Mouse (Mus musculus): ENCODE measurements around the gene Gdpgp1. TPM values are rescaled to one million over a fixed set of nuclear protein-coding genes. Genes with fewer than 3 reads are reported as not detected.

Gdpgp1 gene
- polyA plus RNA-seq, 1 experiment from 2014 or later: 3.6 TPM

DNA sequence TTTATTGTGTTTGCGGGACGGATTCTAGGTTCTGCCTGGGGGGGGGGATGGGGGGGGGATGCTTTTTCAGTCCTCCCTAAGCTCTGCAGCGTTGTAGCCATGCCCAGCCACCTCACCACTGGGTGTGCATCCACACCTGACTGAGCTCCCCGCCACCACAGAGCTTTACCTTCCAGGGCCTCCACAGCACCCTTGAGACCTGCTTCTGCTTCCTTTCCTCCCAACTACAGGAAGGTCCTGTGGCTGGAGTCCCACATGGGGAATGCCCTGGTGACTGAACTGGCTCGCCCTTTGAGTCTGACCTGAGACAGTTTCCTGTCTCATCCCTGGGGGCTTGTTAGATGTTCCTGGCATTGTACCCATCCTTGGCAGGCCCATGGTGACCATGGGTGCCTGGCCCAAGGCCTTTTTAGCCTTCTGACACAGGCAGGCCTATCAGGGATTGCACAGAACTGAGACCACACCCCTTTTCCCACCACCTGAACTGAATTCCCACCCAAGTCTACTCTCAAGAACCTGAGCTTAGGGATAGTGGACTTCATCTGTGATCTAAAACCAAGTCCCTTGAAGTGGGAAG lies 31.6 kb upstream of the Gdpgp1 start:
- ATAC-seq (ENCODE audit: insufficient number of reproducible peaks, insufficient read depth, low FRiP score, low read depth): no peak
- WGBS: 82% methylated on average over 5 of the region's 5 CpGs

GRCm38 (mm10) chr7:80201888-80202540 lies 30.7 kb upstream of the Gdpgp1 start:
- ATAC-seq (ENCODE audit: insufficient number of reproducible peaks, insufficient read depth, low FRiP score, low read depth): no peak
- Histone ChIP-seq H3K27me3 (ENCODE audit: control insufficient read depth, insufficient read depth, low read length) (no peaks in the 10 kb centered on the region), H3K36me3 (ENCODE audit: control insufficient read depth, insufficient read depth, low read length) (peaks cover 8% of the 10 kb centered on the region; the same call in 1 of the 2 replicates), H3K27ac (replicated peaks in 1 of 2; ENCODE audit: control insufficient read depth in 1 of 2, insufficient read depth in 1 of 2, low read depth in 2 of 2, low read length in 2 of 2) (no peak overlapping the region), H3K9ac (ENCODE audit: low read length) (no peak overlapping the region), H3K4me2 (ENCODE audit: low read length) (no peak overlapping the region), H3K4me1 (ENCODE audit: control insufficient read depth in 2 of 2, insufficient read depth in 2 of 2, low read length in 2 of 2) (peaks cover 27 to 37% of the 10 kb centered on the region in 2 experiments), H3K4me3 (ENCODE audit: control insufficient read depth in 1 of 2, insufficient read depth in 1 of 2, low read depth in 1 of 2, low read length in 2 of 2) (no peak overlapping the region), H3K9me3 (ENCODE audit: control insufficient read depth, low read length) (no peaks in the 10 kb centered on the region)
- WGBS: 87% methylated on average over 15 of the region's 15 CpGs

More for the DNA sequence above, 31.6 kb upstream of the Gdpgp1 start:
- no peak overlapping the region for H3K9ac ChIP-seq (ENCODE audit: low read length)
- H3K27me3 ChIP-seq (ENCODE audit: control insufficient read depth, insufficient read depth, low read length): no peaks in the 10 kb centered on the region
- no peak overlapping the region for H3K27ac ChIP-seq (replicated peaks in 1 of 2; ENCODE audit: control insufficient read depth in 1 of 2, insufficient read depth in 1 of 2, low read depth in 2 of 2, low read length in 2 of 2)
- H3K4me3 ChIP-seq (ENCODE audit: control insufficient read depth in 1 of 2, insufficient read depth in 1 of 2, low read depth in 1 of 2, low read length in 2 of 2): no peak overlapping the region
- H3K4me2 ChIP-seq (ENCODE audit: low read length): no peak overlapping the region
- H3K9me3 ChIP-seq (ENCODE audit: control insufficient read depth, low read length): no peaks in the 10 kb centered on the region
- peaks cover 8% of the 10 kb centered on the region; the same call in 1 of the 2 replicates for H3K36me3 ChIP-seq (ENCODE audit: control insufficient read depth, insufficient read depth, low read length)
- H3K4me1 ChIP-seq (ENCODE audit: control insufficient read depth in 2 of 2, insufficient read depth in 2 of 2, low read length in 2 of 2): peaks cover 18 to 27% of the 10 kb centered on the region in 2 experiments

GRCm38 (mm10) chr7:80202961-80203360 lies 29.7 kb upstream of the Gdpgp1 start:
- Histone ChIP-seq H3K9ac (ENCODE audit: low read length) (no peak overlapping the region; the same call in 1 of the 2 replicates), H3K4me1 (ENCODE audit: control insufficient read depth in 2 of 2, insufficient read depth in 2 of 2, low read length in 2 of 2) (peaks cover 36 to 41% of the 10 kb centered on the region in 2 experiments), H3K9me3 (ENCODE audit: control insufficient read depth, low read length) (no peaks in the 10 kb centered on the region), H3K27ac (replicated peaks in 1 of 2; ENCODE audit: control insufficient read depth in 1 of 2, insufficient read depth in 1 of 2, low read depth in 2 of 2, low read length in 2 of 2) (no peak overlapping the region), H3K4me3 (ENCODE audit: control insufficient read depth in 1 of 2, insufficient read depth in 1 of 2, low read depth in 1 of 2, low read length in 2 of 2) (no peak overlapping the region), H3K4me2 (ENCODE audit: low read length) (no peak overlapping the region), H3K27me3 (ENCODE audit: control insufficient read depth, insufficient read depth, low read length) (no peaks in the 10 kb centered on the region), H3K36me3 (ENCODE audit: control insufficient read depth, insufficient read depth, low read length) (peaks cover 8% of the 10 kb centered on the region; the same call in 1 of the 2 replicates)
- 80% methylated on average over 5 of the region's 5 CpGs for WGBS
- ATAC-seq (ENCODE audit: insufficient number of reproducible peaks, insufficient read depth, low FRiP score, low read depth): no peak

GRCm38 (mm10) chr7:80203638-80204096 lies 29.0 kb upstream of the Gdpgp1 start:
- no peak overlapping the region for H3K27ac ChIP-seq (replicated peaks in 1 of 2; ENCODE audit: control insufficient read depth in 1 of 2, insufficient read depth in 1 of 2, low read depth in 2 of 2, low read length in 2 of 2)
- 42% methylated on average over 12 of the region's 12 CpGs for WGBS
- no peak overlapping the region for H3K4me2 ChIP-seq (ENCODE audit: low read length)
- H3K27me3 ChIP-seq (ENCODE audit: control insufficient read depth, insufficient read depth, low read length): no peaks in the 10 kb centered on the region
- H3K36me3 ChIP-seq (ENCODE audit: control insufficient read depth, insufficient read depth, low read length): peaks cover 8% of the 10 kb centered on the region; the same call in 1 of the 2 replicates
- ATAC-seq (ENCODE audit: insufficient number of reproducible peaks, insufficient read depth, low FRiP score, low read depth): no peak
- H3K9ac ChIP-seq (ENCODE audit: low read length): no peak overlapping the region
- no peaks in the 10 kb centered on the region for H3K9me3 ChIP-seq (ENCODE audit: control insufficient read depth, low read length)
- peaks cover 43 to 48% of the 10 kb centered on the region in 2 experiments for H3K4me1 ChIP-seq (ENCODE audit: control insufficient read depth in 2 of 2, insufficient read depth in 2 of 2, low read length in 2 of 2)
- H3K4me3 ChIP-seq (ENCODE audit: control insufficient read depth in 1 of 2, insufficient read depth in 1 of 2, low read depth in 1 of 2, low read length in 2 of 2): no peak overlapping the region

- Histone ChIP-seq H3K4me2 (ENCODE audit: low read length) (no peak overlapping the region), H3K36me3 (ENCODE audit: control insufficient read depth, insufficient read depth, low read length) (peaks cover 8% of the 10 kb centered on the region; the same call in 1 of the 2 replicates), H3K9me3 (ENCODE audit: control insufficient read depth, low read length) (no peaks in the 10 kb centered on the region), H3K4me1 (ENCODE audit: control insufficient read depth in 2 of 2, insufficient read depth in 2 of 2, low read length in 2 of 2) (peaks cover 46 to 50% of the 10 kb centered on the region in 2 experiments), H3K4me3 (ENCODE audit: control insufficient read depth in 1 of 2, insufficient read depth in 1 of 2, low read depth in 1 of 2, low read length in 2 of 2) (no peak overlapping the region), H3K9ac (ENCODE audit: low read length) (no peak overlapping the region), H3K27me3 (ENCODE audit: control insufficient read depth, insufficient read depth, low read length) (no peaks in the 10 kb centered on the region), H3K27ac (replicated peaks in 1 of 2; ENCODE audit: control insufficient read depth in 1 of 2, insufficient read depth in 1 of 2, low read depth in 2 of 2, low read length in 2 of 2) (no peak overlapping the region)
- WGBS: 81% methylated on average over 4 of the region's 4 CpGs
- no peak for ATAC-seq (ENCODE audit: insufficient number of reproducible peaks, insufficient read depth, low FRiP score, low read depth)
Observed at GRCm38 (mm10) chr7:80204362-80204761, 28.3 kb upstream of the Gdpgp1 start.

- H3K4me2 ChIP-seq (ENCODE audit: low read length): no peak overlapping the region
- H3K36me3 ChIP-seq (ENCODE audit: control insufficient read depth, insufficient read depth, low read length): peaks cover 8% of the 10 kb centered on the region; the same call in 1 of the 2 replicates
- H3K9me3 ChIP-seq (ENCODE audit: control insufficient read depth, low read length): no peaks in the 10 kb centered on the region
- no peak for ATAC-seq (ENCODE audit: insufficient number of reproducible peaks, insufficient read depth, low FRiP score, low read depth)
- H3K4me3 ChIP-seq (ENCODE audit: control insufficient read depth in 1 of 2, insufficient read depth in 1 of 2, low read depth in 1 of 2, low read length in 2 of 2): no peak overlapping the region
- no peak overlapping the region for H3K9ac ChIP-seq (ENCODE audit: low read length)
- peaks cover 50 to 54% of the 10 kb centered on the region in 2 experiments for H3K4me1 ChIP-seq (ENCODE audit: control insufficient read depth in 2 of 2, insufficient read depth in 2 of 2, low read length in 2 of 2)
- H3K27me3 ChIP-seq (ENCODE audit: control insufficient read depth, insufficient read depth, low read length): no peaks in the 10 kb centered on the region
- 91% methylated on average over 7 of the region's 7 CpGs for WGBS
- no peak overlapping the region for H3K27ac ChIP-seq (replicated peaks in 1 of 2; ENCODE audit: control insufficient read depth in 1 of 2, insufficient read depth in 1 of 2, low read depth in 2 of 2, low read length in 2 of 2)
Observed at GRCm38 (mm10) chr7:80204961-80205360, 27.7 kb upstream of the Gdpgp1 start.

- Histone ChIP-seq H3K27ac (replicated peaks in 1 of 2; ENCODE audit: control insufficient read depth in 1 of 2, insufficient read depth in 1 of 2, low read depth in 2 of 2, low read length in 2 of 2) (no peak overlapping the region), H3K4me3 (ENCODE audit: control insufficient read depth in 1 of 2, insufficient read depth in 1 of 2, low read depth in 1 of 2, low read length in 2 of 2) (no peak overlapping the region), H3K9ac (ENCODE audit: low read length) (no peak overlapping the region), H3K27me3 (ENCODE audit: control insufficient read depth, insufficient read depth, low read length) (no peaks in the 10 kb centered on the region), H3K9me3 (ENCODE audit: control insufficient read depth, low read length) (no peaks in the 10 kb centered on the region), H3K36me3 (ENCODE audit: control insufficient read depth, insufficient read depth, low read length) (peaks cover 5% of the 10 kb centered on the region; the same call in 1 of the 2 replicates), H3K4me2 (ENCODE audit: low read length) (no peak overlapping the region), H3K4me1 (ENCODE audit: control insufficient read depth in 2 of 2, insufficient read depth in 2 of 2, low read length in 2 of 2) (peaks cover 50 to 55% of the 10 kb centered on the region in 2 experiments)
- WGBS: 83% methylated on average over 12 of the region's 12 CpGs
- ATAC-seq (ENCODE audit: insufficient number of reproducible peaks, insufficient read depth, low FRiP score, low read depth): no peak
Observed at GRCm38 (mm10) chr7:80205705-80206589, 26.7 kb upstream of the Gdpgp1 start.
